Mouse (Mus musculus): ENCODE measurements at regions not wholly inside any gene's neighbourhood (a gene's known extent, or its start where the extent isn't known, plus 50 kb on each side); places are given as distances from the start of the nearest gene placed in this dataset.

GRCm38 (mm10) chr13:102593405-102594200, 99.8 kb upstream of the Cd180 start:
- no peak for DNase-seq

GRCm38 (mm10) chr13:102594201-102594600, 99.2 kb upstream of the Cd180 start:
- no peak for DNase-seq

- no peak for DNase-seq
Measured at GRCm38 (mm10) chr13:102595602-102596001, 97.8 kb upstream of the Cd180 start.

- DNase-seq, result no peak
Measured at GRCm38 (mm10) chr13:102596101-102596500, 97.3 kb upstream of the Cd180 start.

- no peak for DNase-seq
Measured at GRCm38 (mm10) chr13:102598181-102598580, 95.2 kb upstream of the Cd180 start.

- no peak for DNase-seq
Measured at GRCm38 (mm10) chr13:102599602-102600001, 93.8 kb upstream of the Cd180 start.

- no peak for DNase-seq
Measured at GRCm38 (mm10) chr13:102600026-102600425, 93.3 kb upstream of the Cd180 start.

GRCm38 (mm10) chr13:102624461-102624860, 68.9 kb upstream of the Cd180 start:
- no peak for DNase-seq

GRCm38 (mm10) chr13:102625171-102625835, 68.1 kb upstream of the Cd180 start:
- DNase-seq, result no peak

- DNase-seq, result no peak
Measured at GRCm38 (mm10) chr13:102625836-102626340, 67.5 kb upstream of the Cd180 start.

- no peak for DNase-seq
Measured at GRCm38 (mm10) chr13:102627786-102628185, 65.6 kb upstream of the Cd180 start.

- DNase-seq, result no peak
Measured at GRCm38 (mm10) chr13:102629176-102629575, 64.2 kb upstream of the Cd180 start.

GRCm38 (mm10) chr13:102634236-102634957, 59.0 kb upstream of the Cd180 start:
- no peak for DNase-seq

GRCm38 (mm10) chr13:102636032-102636431, 57.3 kb upstream of the Cd180 start:
- no peak for DNase-seq

GRCm38 (mm10) chr13:102637059-102637458, 56.3 kb upstream of the Cd180 start:
- DNase-seq, result no peak

GRCm38 (mm10) chr13:102639651-102640050, 53.7 kb upstream of the Cd180 start:
- DNase-seq, result no peak

GRCm38 (mm10) chr13:102640171-102640570, 53.2 kb upstream of the Cd180 start:
- DNase-seq, result no peak

All from thymus, postnatal 36 days (tissue).